Mouse (Mus musculus): Measurements from ENCODE around the gene Slc6a20a.

DNA sequence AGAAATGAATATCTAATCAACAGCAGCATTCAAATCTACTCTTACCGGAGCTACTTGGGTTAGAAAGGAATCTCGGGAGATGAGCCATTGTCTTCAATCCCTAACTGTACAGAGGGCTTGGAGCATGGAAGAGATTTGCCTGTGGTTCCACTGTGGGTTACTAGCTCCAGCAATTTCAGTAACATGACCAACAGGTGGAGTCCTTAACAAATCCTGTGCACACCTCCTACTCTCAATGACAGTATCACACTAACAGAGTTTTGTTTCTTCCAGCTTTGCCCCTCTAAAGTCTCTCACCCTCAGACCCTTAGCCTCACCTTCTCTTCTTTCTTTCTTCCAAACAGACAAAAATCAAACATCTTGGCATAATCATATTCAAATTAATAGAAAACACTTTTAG is 34.4 kb upstream of the Slc6a20a start:
- TF ChIP-seq ZNF384 (IDR thresholded peaks at IDR 0.05; ENCODE audit: low read depth, low read length), result no peak
- no peak for TF ChIP-seq MAFK (IDR thresholded peaks at IDR 0.05; ENCODE audit: insufficient read depth, low read depth, low read length)

Measured in ES-E14 (cell line).